Mouse (Mus musculus) gastrocnemius, adult 8-10 months (tissue): Measurements from ENCODE around the gene Rrp12. TPM values are rescaled to one million over a fixed set of nuclear protein-coding genes. Genes with fewer than 3 reads are reported as not detected.
A peak's percentile ranks its signal among the peaks of the same experiment; 100 is the strongest.

Experiments
- DNase-seq, 2 experiments: peaks; one replicate each; pipeline ENCODE4 v3.0.0; 2022; ENCODE audit warnings: low spot score in 2 of 2
- total RNA-seq, 4 experiments: library from RNA; stranded (reverse); gene quantifications; 2 replicates each; pipeline ENCODE4 v1.2.4; 2022

Gene Rrp12
- total RNA-seq, 4 experiments from 2014 or later: 30.0 to 34.9 (median 32.2) TPM

GRCm38 (mm10) chr19:41830106-41831031, 65.6 kb downstream of the Rrp12 start:
- DNase-seq: peak; percentile 40 to 48

- peak; percentile 80 to 84 for DNase-seq
These were observed 66.4 kb downstream of the Rrp12 start, which contains the start of gene Frat1 for GRCm38 (mm10) chr19:41829381-41830105. Gene Frat1 (plus strand): TSS chr19:41829970.

- no peak for DNase-seq
These were observed 67.0 kb downstream of the Rrp12 start for GRCm38 (mm10) chr19:41828941-41829340.

GRCm38 (mm10) chr19:41826529-41826928, 69.4 kb downstream of the Rrp12 start:
- DNase-seq: no peak

GRCm38 (mm10) chr19:41824950-41825349, 71.0 kb downstream of the Rrp12 start:
- no peak for DNase-seq

GRCm38 (mm10) chr19:41822589-41822988, 73.4 kb downstream of the Rrp12 start:
- DNase-seq: no peak

- DNase-seq: no peak
These were observed 74.5 kb downstream of the Rrp12 start for GRCm38 (mm10) chr19:41821436-41821835.

GRCm38 (mm10) chr19:41818749-41819148, 77.2 kb downstream of the Rrp12 start:
- no peak for DNase-seq

- DNase-seq: peak; percentile 44 to 76
These were observed 78.6 kb downstream of the Rrp12 start for GRCm38 (mm10) chr19:41817325-41817724.

- no peak for DNase-seq
These were observed 79.1 kb downstream of the Rrp12 start for GRCm38 (mm10) chr19:41816915-41817314.

GRCm38 (mm10) chr19:41816410-41816809, 79.6 kb downstream of the Rrp12 start:
- DNase-seq: no peak

- no peak for DNase-seq
These were observed 82.6 kb downstream of the Rrp12 start for GRCm38 (mm10) chr19:41813374-41813773.

Other genes starting within 250 kb of the Rrp12 start
- 1 to 10 TPM in 1 of 4 experiments, under 1 TPM in 3; 0.21 to 1.7 (median 0.76) TPM for gene Slit1, start 152.5 kb downstream of the Rrp12 start, total RNA-seq
- 10 to 100 TPM in 1 of 4 experiments, 1 to 10 TPM in 3; 8.6 to 10.0 (median 9.0) TPM for gene Arhgap19, start 94.1 kb downstream of the Rrp12 start, total RNA-seq
- 1 to 10 TPM; 3.6 to 8.4 (median 6.4) TPM for gene Frat1, start 66.2 kb downstream of the Rrp12 start, total RNA-seq
- 10 to 100 TPM in 3 of 4 experiments, 1 to 10 TPM in 1; 4.5 to 15.5 (median 12.5) TPM for gene Frat2, start 48.0 kb downstream of the Rrp12 start, total RNA-seq
- 10 to 100 TPM; 11.0 to 34.9 (median 15.0) TPM for gene Pgam1, start 15.8 kb upstream of the Rrp12 start, total RNA-seq
- 10 to 100 TPM; 16.0 to 21.6 (median 18.6) TPM for gene Exosc1, start 37.2 kb upstream of the Rrp12 start, total RNA-seq
- 10 to 100 TPM; 21.3 to 24.1 (median 23.2) TPM for gene Zdhhc16, start 37.3 kb upstream of the Rrp12 start, total RNA-seq
- gene Mms19, start 85.0 kb upstream of the Rrp12 start, total RNA-seq: 10 to 100 TPM in 2 of 4 experiments, 1 to 10 TPM in 2; 9.1 to 14.1 (median 9.8) TPM
- 10 to 100 TPM; 15.0 to 17.5 (median 15.8) TPM for gene Ubtd1, start 85.6 kb upstream of the Rrp12 start, total RNA-seq
- 100 to 1,000 TPM; 131 to 242 (median 170) TPM for gene Ankrd2, start 139.8 kb upstream of the Rrp12 start, total RNA-seq
- 1 to 10 TPM; 3.0 to 4.8 (median 3.7) TPM for gene Hoga1, start 149.4 kb upstream of the Rrp12 start, total RNA-seq
- gene 4933411K16Rik, start 156.1 kb upstream of the Rrp12 start, total RNA-seq: under 1 TPM in 3 of 4 experiments, not detected in 1; 0.21 to 0.53 (median 0.36) TPM
- gene Morn4, start 190.2 kb upstream of the Rrp12 start, total RNA-seq: 1 to 10 TPM; 3.3 to 7.6 (median 5.3) TPM
- gene Pi4k2a, start 194.3 kb upstream of the Rrp12 start, total RNA-seq: 10 to 100 TPM; 13.5 to 16.1 (median 14.7) TPM
- 10 to 100 TPM in 1 of 4 experiments, 1 to 10 TPM in 3; 8.6 to 12.1 (median 9.2) TPM for gene Avpi1, start 232.9 kb upstream of the Rrp12 start, total RNA-seq